Mouse (Mus musculus): ENCODE measurements at regions not wholly inside any gene's neighbourhood (a gene's known extent, or its start where the extent isn't known, plus 50 kb on each side); places are given as distances from the start of the nearest gene placed in this dataset.

DNA sequence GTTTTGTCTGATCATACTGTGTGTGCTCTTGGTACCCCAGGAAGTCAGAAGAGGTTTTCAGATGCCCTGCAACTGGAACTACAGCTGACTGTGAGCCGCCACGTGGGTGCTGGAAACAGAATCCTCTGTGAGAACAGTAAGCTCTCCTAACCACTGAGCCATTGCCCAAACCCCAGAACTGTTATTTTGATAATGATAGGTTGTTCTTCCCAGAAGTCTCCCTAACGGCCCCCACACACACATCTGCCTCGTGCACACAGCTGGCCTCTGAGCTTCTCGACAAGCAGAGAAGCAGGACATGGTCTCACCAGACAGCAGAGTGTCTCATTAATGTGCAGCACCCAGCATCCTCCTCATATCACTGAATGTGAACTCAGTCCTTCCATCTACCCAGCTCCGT lies 110.0 kb upstream of the Map3k7 start:
- H3K36me3 ChIP-seq (replicated peaks; ENCODE audit: control insufficient read depth, insufficient read depth, low read depth), result no peaks in the 10 kb centered on the region
- DNase-seq (ENCODE audit: low read depth in 3 of 3, low spot score in 3 of 3) (no peak), ATAC-seq (ENCODE audit: insufficient read depth) (no peak)
- no peaks in the 10 kb centered on the region for H3K27me3 ChIP-seq (ENCODE audit: control insufficient read depth, insufficient read depth, low read length)
- 54% methylated on average over 6 of the region's 6 CpGs for WGBS (ENCODE audit: insufficient replicate concordance)
- H3K9me3 ChIP-seq (ENCODE audit: control insufficient read depth, low read length), result no peaks in the 10 kb centered on the region
- TF ChIP-seq CTCF (IDR thresholded peaks at IDR 0.05; ENCODE audit: low read depth), result no peak
- no peak for TF ChIP-seq EP300 (IDR thresholded peaks at IDR 0.05; ENCODE audit: low read depth)
- no peak overlapping the region for H3K4me2 ChIP-seq (ENCODE audit: low read depth)
- H3K4me3 ChIP-seq (ENCODE audit: insufficient read depth in 1 of 2, low read depth in 2 of 2, low read length in 2 of 2), result no peak overlapping the region
- H3K4me1 ChIP-seq (replicated peaks; ENCODE audit: control insufficient read depth in 2 of 2, insufficient read depth in 2 of 2, low read length in 1 of 2), result no peaks in the 10 kb centered on the region
- no peak overlapping the region for H3K9ac ChIP-seq (replicated peaks)
- H3K27ac ChIP-seq, result no peak overlapping the region

DNA sequence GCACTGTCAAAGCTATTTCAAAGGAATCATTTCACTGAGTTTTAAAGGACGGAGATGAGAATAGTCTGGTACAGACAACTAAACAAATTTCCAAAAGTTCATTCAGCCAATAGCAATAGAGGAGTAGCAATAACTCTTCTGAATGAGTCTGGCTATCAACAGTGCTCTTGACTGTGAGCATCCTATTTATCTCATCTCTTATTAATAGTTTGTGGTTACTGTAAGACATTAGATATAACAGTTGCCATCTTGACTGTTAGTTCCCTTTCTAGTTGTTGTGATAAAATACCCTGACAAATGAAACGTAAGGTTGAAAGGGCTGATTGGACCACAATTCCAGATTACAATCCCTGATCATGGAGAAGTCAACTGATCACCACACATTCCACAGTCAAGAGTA lies 103.5 kb upstream of the Map3k7 start:
- WGBS (ENCODE audit: insufficient replicate concordance), result 56% methylated on average over 2 of the region's 2 CpGs
- Histone ChIP-seq H3K4me1 (replicated peaks; ENCODE audit: control insufficient read depth in 2 of 2, insufficient read depth in 2 of 2, low read length in 1 of 2) (no peaks in the 10 kb centered on the region), H3K9me3 (ENCODE audit: control insufficient read depth, low read length) (no peaks in the 10 kb centered on the region), H3K27ac (no peak overlapping the region), H3K4me3 (ENCODE audit: insufficient read depth in 1 of 2, low read depth in 2 of 2, low read length in 2 of 2) (no peak overlapping the region), H3K27me3 (ENCODE audit: control insufficient read depth, insufficient read depth, low read length) (no peaks in the 10 kb centered on the region), H3K9ac (replicated peaks) (no peak overlapping the region), H3K4me2 (ENCODE audit: low read depth) (no peak overlapping the region), H3K36me3 (replicated peaks; ENCODE audit: control insufficient read depth, insufficient read depth, low read depth) (no peaks in the 10 kb centered on the region)
- DNase-seq (ENCODE audit: low read depth in 3 of 3, low spot score in 3 of 3) (no peak), ATAC-seq (ENCODE audit: insufficient read depth) (no peak)
- TF ChIP-seq CTCF (IDR thresholded peaks at IDR 0.05; ENCODE audit: low read depth), result no peak
- TF ChIP-seq EP300 (IDR thresholded peaks at IDR 0.05; ENCODE audit: low read depth), result no peak

DNA sequence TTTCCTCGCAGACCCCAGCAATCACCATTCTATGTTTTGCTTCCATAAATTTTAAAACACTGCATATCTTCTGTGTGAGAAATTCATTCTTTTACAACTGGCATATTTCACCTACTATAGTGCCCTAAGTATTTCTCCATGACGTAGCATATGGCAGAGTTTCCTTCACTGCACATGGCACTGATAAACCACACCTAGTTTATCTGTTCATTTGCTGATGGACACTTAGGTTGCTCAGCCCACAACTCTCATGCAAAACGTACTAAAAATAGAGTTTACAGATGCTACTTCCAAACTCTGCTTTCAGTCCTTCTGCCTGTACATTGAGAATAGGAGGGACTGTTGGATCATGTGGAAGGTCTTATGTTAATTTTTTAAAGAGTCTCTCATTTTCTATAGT lies 102.7 kb upstream of the Map3k7 start:
- H3K27me3 ChIP-seq (ENCODE audit: control insufficient read depth, insufficient read depth, low read length), result no peaks in the 10 kb centered on the region
- TF ChIP-seq CTCF (IDR thresholded peaks at IDR 0.05; ENCODE audit: low read depth) (no peak), EP300 (IDR thresholded peaks at IDR 0.05; ENCODE audit: low read depth) (no peak)
- WGBS (ENCODE audit: insufficient replicate concordance), result 43% methylated on average over 3 of the region's 3 CpGs
- no peak overlapping the region for H3K27ac ChIP-seq
- H3K36me3 ChIP-seq (replicated peaks; ENCODE audit: control insufficient read depth, insufficient read depth, low read depth), result no peaks in the 10 kb centered on the region
- H3K9me3 ChIP-seq (ENCODE audit: control insufficient read depth, low read length), result no peaks in the 10 kb centered on the region
- DNase-seq (ENCODE audit: low read depth in 3 of 3, low spot score in 3 of 3) (no peak), ATAC-seq (ENCODE audit: insufficient read depth) (no peak)
- no peaks in the 10 kb centered on the region for H3K4me1 ChIP-seq (replicated peaks; ENCODE audit: control insufficient read depth in 2 of 2, insufficient read depth in 2 of 2, low read length in 1 of 2)
- H3K4me3 ChIP-seq (ENCODE audit: insufficient read depth in 1 of 2, low read depth in 2 of 2, low read length in 2 of 2), result no peak overlapping the region
- H3K9ac ChIP-seq (replicated peaks), result no peak overlapping the region
- H3K4me2 ChIP-seq (ENCODE audit: low read depth), result no peak overlapping the region

- TF ChIP-seq EP300 (IDR thresholded peaks at IDR 0.05; ENCODE audit: low read depth), result no peak
- no peak for TF ChIP-seq CTCF (IDR thresholded peaks at IDR 0.05; ENCODE audit: low read depth)
- H3K36me3 ChIP-seq (replicated peaks; ENCODE audit: control insufficient read depth, insufficient read depth, low read depth), result no peaks in the 10 kb centered on the region
- no peak for DNase-seq (ENCODE audit: low read depth in 3 of 3, low spot score in 3 of 3)
- ATAC-seq (ENCODE audit: insufficient read depth), result no peak
- no peak overlapping the region for H3K9ac ChIP-seq (replicated peaks)
- no peaks in the 10 kb centered on the region for H3K4me1 ChIP-seq (replicated peaks; ENCODE audit: control insufficient read depth in 2 of 2, insufficient read depth in 2 of 2, low read length in 1 of 2)
- no peak overlapping the region for H3K4me2 ChIP-seq (ENCODE audit: low read depth)
- no peak overlapping the region for H3K4me3 ChIP-seq (ENCODE audit: insufficient read depth in 1 of 2, low read depth in 2 of 2, low read length in 2 of 2)
- no peaks in the 10 kb centered on the region for H3K27me3 ChIP-seq (ENCODE audit: control insufficient read depth, insufficient read depth, low read length)
- no peaks in the 10 kb centered on the region for H3K9me3 ChIP-seq (ENCODE audit: control insufficient read depth, low read length)
- no peak overlapping the region for H3K27ac ChIP-seq
- 61% methylated on average over 9 of the region's 9 CpGs for WGBS (ENCODE audit: insufficient replicate concordance)
Measured at GRCm38 (mm10) chr4:31872985-31873983, 90.6 kb upstream of the Map3k7 start.

- Histone ChIP-seq H3K4me2 (ENCODE audit: low read depth) (no peak overlapping the region), H3K4me1 (replicated peaks; ENCODE audit: control insufficient read depth in 2 of 2, insufficient read depth in 2 of 2, low read length in 1 of 2) (no peaks in the 10 kb centered on the region), H3K27ac (no peak overlapping the region), H3K9ac (replicated peaks) (no peak overlapping the region), H3K9me3 (ENCODE audit: control insufficient read depth, low read length) (no peaks in the 10 kb centered on the region), H3K4me3 (ENCODE audit: insufficient read depth in 1 of 2, low read depth in 2 of 2, low read length in 2 of 2) (no peak overlapping the region), H3K27me3 (ENCODE audit: control insufficient read depth, insufficient read depth, low read length) (no peaks in the 10 kb centered on the region), H3K36me3 (replicated peaks; ENCODE audit: control insufficient read depth, insufficient read depth, low read depth) (no peaks in the 10 kb centered on the region)
- TF ChIP-seq CTCF (IDR thresholded peaks at IDR 0.05; ENCODE audit: low read depth), result no peak
- TF ChIP-seq EP300 (IDR thresholded peaks at IDR 0.05; ENCODE audit: low read depth), result no peak
- ATAC-seq (ENCODE audit: insufficient read depth), result no peak
- no peak for DNase-seq (ENCODE audit: low read depth in 3 of 3, low spot score in 3 of 3)
- WGBS (ENCODE audit: insufficient replicate concordance), result 61% methylated on average over 3 of the region's 3 CpGs
Measured at GRCm38 (mm10) chr4:31877389-31877788, 86.5 kb upstream of the Map3k7 start.
